Mouse (Mus musculus): ENCODE measurements at regions not wholly inside any gene's neighbourhood (a gene's known extent, or its start where the extent isn't known, plus 50 kb on each side); places are given as distances from the start of the nearest gene placed in this dataset.

DNA sequence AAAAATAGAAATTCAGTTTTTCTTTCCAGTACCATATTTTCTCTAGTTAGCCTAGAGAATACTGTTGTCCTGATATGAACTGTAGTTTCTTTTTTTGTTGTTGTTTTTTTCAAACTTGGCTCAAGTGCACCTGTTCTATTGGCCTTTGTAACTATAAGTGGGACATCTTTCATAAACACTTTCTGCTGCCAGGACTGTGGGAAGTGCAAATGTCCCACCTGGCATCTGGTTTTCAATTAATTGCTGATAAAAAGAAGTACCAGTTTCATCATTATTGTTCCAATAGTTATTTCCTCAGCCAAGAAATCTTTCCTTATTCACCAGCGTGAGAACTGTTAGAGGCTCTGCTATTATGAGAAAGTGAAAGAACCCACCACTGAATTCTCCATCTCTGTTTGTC is 695.0 kb downstream of the Epha4 start:
- intact Hi-C loops (cut with DNase I) = no loop called here
- no peak for DNase-seq

DNA sequence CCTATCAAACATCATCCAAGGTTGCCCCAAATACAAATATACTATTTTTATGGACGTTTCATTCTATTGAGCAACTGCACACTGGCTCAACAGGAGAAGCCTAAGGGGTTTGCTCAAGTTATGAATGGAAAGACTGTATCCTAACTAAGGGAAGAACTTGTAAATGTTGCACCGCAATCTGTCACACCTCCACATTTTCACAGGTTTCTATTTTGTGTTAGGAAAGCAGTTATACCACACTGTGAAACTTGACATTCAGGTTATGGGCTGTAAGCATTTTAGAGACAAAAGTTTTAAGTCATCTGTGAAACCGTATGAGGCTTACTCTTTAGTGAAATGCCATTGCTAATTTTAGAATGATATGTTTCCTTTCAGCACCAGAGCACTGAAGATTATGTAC is 693.3 kb downstream of the Epha4 start:
- no peak for DNase-seq
- intact Hi-C loops (cut with DNase I) = no loop called here

DNA sequence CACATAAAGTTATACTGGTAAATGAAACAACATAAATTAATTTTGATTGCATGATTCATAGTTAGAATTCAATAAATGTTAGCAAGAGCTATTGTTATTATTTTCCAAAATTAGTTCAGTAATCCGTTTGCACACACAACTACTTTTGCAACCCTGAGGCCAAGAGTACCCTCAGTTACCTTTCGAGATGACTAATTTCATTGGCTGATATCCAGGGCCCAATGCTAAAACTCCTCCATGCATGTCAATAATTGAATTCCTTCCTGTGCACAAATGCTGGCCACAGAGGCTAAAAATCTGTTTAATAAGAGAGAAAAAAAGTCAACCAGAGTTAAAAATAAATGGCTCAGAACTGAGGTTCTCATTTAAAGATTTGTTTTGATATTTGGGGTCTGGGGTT is 685.2 kb downstream of the Epha4 start:
- DNase-seq = no peak
- intact Hi-C loops (cut with DNase I) = no loop called here

DNA sequence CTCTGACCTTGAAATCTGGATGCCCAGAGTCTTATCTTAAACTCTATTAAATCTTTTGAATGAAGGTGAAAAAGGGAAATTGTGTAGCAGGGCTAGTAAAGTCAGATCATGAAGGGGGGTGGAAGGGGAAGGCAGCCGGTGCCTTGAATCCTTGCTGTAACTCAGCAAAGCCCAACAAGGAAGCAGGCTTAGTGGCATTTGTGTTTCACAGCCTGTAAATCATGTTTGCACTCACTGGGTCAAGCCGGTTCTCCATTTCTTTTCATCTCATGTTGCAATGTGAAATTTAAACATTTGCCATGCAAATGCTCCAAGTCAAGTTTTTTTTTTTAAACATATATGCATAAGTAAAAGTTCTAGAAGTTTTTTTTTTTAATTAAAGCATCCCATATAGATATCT is 682.6 kb downstream of the Epha4 start:
- intact Hi-C loops (cut with DNase I) = no loop called here
- no peak for DNase-seq

DNA sequence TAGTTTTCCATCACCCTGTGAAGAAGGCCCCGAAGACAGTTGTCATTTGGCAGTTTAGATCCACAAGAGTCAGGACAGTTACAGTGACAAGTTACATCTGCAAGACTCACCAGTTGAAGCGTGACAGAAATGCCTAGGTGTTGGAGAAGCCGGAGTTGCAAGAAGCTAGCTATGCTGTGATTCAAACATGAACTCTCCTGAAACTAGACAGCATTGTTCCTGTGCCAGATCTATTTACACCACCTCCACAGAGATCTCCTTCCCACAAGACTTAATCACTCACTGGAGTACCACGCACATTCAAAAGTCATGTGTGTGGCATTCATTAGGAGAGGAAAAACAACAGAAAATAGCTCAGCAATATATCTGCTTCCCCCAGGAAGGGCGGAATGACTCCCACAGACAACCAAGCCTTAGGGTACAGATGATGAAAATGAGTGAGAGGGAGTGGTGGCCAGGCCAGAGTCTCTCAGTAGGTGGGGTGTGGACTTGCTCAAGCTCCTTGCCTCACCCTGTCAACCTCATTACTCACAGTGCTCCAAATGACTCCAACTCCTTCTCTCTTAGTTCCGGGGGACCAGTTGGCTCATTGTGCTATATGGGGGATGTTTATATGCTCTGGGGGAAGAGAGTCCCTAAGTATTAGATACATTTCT is 679.7 kb downstream of the Epha4 start:
- DNase-seq = no peak
- intact Hi-C loops (cut with DNase I) = no loop called here

DNA sequence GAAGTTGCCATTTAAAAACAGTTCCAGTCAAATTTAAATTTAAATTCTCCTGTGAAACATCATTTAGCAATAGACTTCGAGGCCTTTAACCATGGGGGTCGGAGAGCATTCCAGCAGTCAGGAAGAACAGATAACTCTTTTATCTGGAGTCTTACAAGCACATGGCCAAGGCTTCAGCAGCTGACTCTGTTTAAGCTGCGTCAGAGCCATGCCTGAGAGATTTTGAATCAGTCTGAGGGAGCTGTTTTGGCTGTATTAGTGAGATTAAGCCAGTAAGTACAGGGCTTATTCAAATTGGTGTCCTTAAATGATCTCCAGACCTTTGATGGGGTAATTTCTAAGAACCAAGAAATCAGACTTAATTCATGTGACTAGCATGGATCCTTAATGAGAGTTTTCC is 665.5 kb downstream of the Epha4 start:
- intact Hi-C loops (cut with DNase I) = no loop called here
- peak; percentile 21 for DNase-seq

DNA sequence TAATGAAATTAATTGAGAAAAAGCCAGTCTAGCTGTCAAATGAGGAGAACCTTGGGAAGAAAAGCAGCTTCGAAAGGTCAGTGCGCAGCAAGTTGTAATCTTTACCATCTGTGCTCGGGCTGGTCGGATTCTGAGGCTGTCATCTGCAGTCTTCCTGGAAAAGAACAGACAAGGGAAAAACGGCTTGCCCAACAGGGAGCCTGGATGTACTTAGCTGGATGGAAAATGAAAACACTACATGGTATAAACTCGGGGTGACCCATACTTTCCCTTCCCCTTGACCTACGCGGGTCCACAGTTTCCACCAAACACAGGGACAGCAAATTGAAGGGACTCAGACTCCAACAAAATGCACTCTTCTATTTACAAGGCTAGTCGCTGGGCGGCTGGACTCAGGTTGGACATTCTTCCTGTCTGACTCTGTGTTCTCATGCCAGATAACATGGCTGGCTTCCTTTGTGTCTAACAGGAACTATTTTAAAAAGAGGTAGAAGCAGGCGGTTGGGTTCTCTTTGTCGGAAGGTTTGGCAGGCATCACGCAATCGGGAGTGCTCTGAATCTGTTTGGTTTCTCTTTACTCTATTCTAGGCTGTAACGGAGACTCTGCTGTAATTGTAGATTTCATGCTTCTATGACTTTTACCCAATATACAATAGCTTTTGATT is 648.5 kb downstream of the Epha4 start:
- no peak for DNase-seq
- intact Hi-C loops (cut with DNase I) = no loop called here

DNA sequence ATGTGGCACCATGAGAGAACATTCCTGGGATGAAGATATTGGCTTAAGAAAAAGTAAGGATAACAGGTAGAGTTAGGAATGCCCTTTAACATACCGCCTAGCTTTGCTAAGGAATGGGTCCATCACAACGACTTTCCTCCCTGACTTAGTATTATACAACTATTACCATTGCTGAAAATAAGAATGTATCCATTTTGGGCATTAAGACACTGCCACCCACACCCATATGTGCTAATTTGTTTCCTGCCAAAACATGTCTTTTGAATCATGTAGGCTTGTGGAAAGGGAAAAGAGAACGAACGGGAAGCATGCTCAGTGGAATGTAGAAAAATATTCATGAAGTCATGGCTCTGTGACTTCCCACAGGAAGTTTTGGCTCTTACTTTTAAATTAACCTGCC is 641.7 kb downstream of the Epha4 start:
- intact Hi-C loops (cut with DNase I) = no loop called here
- no peak for DNase-seq

DNA sequence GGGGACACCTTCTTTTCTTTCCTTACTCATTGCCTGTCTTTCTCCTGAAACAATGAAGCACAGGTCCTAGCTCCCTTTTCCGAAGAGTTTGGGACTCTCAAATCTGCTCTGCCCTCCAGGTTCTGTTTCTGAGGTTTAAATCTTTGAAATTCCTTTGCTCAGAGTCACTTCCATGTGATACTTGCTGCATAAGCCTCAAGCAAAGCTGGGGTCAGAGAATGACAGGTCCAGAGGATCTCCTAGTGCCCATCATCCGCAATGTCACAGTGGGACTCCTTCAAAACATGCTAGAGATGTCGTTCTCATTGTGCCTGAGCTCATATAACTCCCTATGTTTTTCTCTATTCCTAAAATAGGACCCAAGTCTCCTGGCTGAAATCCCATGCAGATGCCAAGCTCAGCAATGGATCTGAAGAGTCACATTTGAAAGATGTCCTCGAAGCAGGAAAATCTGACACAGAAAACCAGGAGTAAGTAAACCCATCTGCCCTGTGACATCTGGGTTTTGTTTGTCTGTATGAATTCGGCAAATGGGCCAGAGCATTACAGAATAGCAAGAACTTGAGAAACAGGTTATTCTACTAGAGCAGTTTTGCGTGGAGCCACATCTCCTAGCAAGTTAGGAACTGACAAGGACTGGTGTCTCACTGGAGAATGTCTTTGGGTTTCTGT is 634.6 kb downstream of the Epha4 start:
- no peak for DNase-seq
- intact Hi-C loops (cut with DNase I) = no loop called here

DNA sequence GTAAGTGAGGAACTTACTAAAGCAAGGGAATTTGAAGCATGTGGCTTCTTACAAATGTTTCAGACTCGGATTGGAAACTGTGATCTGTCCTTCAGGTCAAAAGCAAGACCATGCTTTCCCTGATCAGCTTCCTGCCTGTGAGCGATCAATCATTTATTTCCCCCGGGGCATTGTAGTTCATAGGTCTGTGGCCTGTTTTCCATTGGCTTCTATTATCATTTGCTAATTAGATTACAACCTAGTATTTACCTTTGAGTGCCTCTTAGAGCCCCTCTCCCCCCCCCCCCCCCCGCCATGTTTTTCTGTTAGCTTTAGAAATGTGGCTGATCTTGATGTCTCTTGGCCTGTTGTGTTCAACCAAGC is 634.1 kb downstream of the Epha4 start:
- intact Hi-C loops (cut with DNase I) = no loop called here
- DNase-seq = no peak

DNA sequence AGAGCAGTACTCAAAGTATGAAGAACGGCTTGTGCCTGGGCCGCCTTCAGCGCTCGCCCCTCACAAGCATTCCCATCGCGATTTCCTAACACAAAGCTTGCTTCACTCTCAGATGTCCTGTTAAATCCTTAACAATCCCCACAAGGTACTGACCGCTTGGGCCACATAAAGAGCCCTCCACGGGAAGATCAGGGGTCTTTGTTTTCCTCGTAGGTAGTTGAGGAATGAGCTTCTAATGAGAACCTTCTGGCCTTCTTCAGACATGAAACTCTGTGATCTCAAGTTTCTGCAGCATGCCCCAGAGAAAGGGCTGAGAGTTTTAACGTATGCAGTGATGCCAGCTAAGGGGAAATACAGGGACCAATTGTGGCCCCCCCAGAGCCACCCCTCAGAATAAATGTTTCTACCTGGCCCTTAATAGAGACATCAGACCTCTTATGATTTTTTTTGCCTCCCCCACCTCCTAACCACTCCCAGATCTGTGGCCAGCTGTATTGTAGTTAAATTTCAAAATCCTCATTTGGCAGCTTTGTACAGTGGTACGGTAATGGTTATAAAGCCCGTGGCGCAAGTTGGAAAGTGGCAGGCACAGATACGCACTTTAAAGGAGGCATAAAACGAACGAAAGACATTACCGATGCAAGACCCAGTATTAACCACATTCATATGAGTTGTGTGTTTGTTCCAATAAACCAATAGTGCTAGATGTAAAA is 618.6 kb downstream of the Epha4 start:
- intact Hi-C loops (cut with DNase I) = no loop called here

DNA sequence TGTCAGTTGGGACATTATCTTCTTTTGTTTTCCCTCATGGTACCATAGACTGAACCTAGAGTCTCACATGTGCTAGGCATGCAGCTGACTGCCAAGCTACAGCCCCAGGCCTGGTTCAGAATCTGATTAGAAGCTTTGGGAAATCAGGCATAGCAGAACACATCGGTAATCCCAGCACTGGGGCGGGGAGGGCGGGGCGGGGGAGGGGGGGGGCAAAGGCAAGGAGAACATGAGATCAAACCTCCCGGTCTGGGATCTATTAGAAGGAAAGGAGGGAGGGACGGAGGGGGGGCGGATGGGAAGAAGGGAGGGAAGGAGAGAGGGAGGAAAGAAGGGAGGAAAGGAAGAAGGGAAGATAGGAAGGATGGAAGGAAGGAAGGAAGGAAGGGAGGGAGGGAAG is 617.5 kb downstream of the Epha4 start:
- intact Hi-C loops (cut with DNase I) = no loop called here
- DNase-seq = no peak

More for the DNA sequence above, 618.6 kb downstream of the Epha4 start:
- no peak for DNase-seq

DNA sequence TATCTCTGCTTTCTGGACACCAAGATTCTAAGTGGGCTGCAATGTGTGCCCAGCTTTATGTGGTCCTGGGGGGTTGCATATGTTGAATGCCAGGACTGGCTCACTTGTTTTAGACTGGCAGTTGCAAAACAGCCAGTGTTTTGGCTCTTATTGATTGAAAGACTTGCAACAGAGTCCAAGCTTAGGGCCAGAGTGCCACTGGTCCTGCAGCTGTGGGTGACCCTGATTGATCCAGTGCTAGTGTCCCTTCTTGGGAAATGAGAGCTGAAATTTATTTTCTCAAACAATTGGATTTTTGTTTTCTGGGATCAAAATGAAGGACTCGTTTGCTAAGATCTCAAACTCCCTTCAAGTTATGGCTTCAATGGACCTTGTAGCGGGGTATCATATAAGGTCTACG is 603.4 kb downstream of the Epha4 start:
- DNase-seq = no peak
- intact Hi-C loops (cut with DNase I) = no loop called here

DNA sequence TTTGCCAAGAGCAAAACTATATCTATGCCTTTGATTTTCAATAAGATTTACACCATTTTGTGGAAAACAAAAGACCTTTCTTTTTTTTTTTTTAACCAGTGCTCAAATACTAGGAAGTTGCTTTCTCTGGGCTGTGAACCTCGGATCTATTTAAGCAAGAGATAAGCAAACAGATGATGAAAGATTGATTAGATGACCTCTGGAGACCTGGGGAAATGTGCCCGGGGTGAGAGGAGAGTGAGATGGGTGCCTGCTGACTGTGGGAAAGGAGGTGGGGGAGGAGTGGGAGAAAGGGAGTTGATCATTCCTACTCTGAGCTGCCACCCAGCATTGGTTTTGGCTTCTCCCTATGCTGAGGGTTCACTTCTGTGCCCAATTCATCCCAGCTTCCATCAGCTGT is 595.3 kb downstream of the Epha4 start:
- DNase-seq = no peak
- intact Hi-C loops (cut with DNase I) = no loop called here

DNA sequence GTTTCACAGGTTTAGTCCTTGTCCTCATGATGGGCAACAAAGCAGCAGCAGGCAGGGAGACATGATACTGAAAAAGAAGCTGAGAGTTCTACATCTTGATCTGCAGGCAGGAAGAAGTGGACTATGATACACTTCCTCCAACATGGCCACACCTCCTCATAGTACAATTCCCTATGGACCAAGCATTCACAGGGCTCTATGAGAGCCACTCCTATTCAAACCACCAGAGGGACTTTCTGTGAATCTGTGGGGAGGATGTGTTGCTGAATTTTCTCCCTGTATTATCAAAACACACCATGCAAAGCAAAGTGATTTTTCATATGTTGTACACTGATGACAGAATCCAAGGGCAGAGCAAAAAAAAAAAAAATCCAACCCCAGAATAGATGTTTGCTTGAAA is 594.3 kb downstream of the Epha4 start:
- no peak for DNase-seq
- intact Hi-C loops (cut with DNase I) = loop anchor here (5.0 kb wide), 1 partner anchor 597 kb away; the partner anchor contains the start of gene Epha4

DNA sequence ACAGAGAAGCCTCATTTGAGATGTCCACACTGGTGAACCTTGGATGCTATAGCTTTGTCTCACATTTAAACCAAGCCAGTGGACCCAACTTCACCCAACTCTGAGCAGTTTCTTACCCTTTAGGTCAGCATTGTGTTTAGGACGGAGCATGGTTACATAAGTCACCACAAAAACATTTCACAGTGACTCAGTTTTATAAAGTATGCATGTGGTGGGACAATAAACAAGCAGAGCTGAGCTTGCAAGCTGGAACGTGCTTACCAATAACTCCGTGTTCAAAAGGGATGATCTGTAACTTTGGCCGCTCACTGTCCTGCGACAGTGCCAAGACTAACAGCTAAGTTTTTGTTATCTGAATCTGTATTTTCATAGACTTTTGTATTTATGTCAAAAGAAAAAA is 587.8 kb downstream of the Epha4 start:
- intact Hi-C loops (cut with DNase I) = no loop called here
- no peak for DNase-seq

DNA sequence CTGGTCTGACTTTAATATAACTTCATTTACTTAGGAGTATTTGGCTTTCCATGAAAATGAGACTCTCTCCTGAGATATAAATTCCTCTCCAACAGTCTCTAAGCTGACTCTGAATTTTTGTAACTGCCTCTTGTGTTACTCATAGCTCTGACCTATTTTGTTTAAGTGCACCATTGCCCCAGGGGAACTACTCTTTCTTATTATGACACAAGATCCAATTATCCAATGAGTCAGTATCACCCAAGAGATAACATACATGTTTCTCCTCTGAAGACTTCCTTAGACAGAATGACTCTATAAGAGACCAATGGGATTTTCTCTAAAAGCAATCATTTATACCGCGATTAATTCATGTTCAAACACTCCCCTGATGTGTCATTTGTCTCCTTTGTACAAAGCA is 586.9 kb downstream of the Epha4 start:
- intact Hi-C loops (cut with DNase I) = no loop called here
- DNase-seq = no peak

DNA sequence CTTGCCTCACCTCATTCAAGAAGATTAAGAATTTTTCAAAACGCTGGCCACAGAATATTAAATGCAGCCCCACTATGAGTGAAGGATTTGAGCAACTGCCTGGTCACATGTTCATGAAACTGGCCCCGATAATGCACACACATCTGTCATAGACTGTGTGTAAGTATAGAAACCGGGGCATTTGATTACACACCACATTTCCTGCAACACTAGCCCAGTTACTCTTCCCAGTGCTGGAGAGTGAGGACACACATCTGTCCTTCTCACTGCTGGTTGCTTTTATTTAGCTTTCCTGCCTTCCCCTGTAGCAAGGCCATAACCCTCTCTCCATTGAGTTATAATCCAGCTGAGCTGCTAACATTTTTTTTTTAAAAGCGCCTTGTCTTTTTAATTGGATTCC is 581.4 kb downstream of the Epha4 start:
- intact Hi-C loops (cut with DNase I) = no loop called here
- DNase-seq = no peak

DNA sequence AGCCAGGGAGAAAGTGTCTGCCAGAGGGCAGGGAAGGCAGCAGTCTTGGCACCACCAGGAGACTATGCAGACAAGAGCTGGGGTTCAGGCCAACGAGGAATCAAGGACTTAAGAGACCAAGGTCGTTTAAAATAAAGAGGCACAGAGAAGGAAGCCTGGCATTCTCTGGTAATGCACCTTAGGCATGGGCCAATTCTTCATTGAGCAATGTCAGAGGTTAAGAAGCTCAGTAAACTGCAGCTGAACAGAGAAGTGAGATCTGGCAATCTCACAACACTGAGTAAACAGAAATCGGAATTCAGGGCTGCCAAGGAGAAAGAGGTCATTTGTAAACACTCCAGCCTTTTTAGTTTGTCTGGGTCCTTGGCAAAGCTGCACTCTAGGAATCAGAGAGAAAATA is 572.2 kb downstream of the Epha4 start:
- intact Hi-C loops (cut with DNase I) = no loop called here
- DNase-seq = peak; percentile 68 to 70

DNA sequence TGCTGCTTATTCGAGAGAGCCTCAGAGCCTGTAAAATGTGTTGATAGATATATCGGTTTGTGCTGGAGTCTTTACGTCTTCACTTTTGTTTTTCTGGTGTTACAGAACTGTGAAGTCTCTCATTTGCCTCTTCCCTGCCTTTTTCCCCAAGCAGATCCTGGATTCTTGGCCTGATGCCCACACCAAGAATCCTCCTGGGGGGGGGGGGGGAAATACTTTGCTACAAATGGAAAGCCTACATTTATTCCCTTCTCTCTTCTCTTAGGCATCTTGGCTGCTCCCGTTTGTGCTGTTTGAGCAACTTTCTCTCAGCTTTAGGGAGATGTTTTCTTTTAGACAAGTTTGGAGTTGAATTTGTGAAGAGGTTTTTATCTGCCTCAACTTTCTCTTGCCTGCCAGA is 570.8 kb downstream of the Epha4 start:
- DNase-seq = peak in 1 of 2 experiments; percentile 36
- intact Hi-C loops (cut with DNase I) = no loop called here

DNA sequence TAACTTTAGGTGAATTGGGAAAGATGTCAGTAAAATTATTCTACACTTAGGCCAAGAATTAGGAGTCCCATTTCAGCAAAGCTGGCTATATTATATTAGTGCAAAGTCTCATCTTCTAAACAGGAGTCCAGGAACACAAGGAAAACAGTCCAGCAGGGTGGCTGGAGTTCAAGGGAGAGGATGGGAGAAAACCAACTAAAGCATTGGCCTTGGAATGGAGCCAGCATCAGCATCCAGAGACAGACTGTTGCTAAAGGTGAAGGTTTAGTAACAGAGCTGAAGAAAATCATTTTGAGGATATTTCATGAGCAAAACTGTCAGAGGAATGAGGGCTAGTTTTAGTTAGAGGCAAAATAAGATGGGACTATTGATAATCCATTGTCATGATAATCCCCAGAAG is 559.9 kb downstream of the Epha4 start:
- intact Hi-C loops (cut with DNase I) = no loop called here
- DNase-seq = no peak

DNA sequence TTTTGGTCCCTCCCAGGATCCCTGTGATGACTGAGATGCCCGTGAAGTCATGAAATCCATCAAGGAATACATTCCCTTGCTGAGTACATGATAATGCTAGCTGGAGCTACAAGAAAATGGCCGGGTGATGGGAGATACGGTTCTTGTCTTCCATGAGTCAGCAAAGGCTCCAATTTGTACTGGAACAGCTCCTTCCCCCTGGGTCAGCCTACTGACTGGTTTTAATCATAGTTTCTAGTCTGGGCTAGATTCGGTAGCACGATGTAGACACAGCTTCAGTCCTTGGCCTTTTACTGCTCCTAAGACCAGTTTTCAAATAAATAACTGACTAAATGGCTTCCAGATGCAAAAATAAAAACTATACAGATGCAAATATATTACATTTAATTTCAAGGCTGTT is 557.5 kb downstream of the Epha4 start:
- intact Hi-C loops (cut with DNase I) = no loop called here
- DNase-seq = no peak

Data from heart, postnatal 10 days (tissue).